Mouse (Mus musculus) liver, adult (tissue): ENCODE data around the gene Gm10959.

Experiments used
- GATA4 ChIP-seq: IDR thresholded peaks from 2 replicates; pipeline ENCODE4 v1.6.1; 2014; ENCODE audit warnings: mild to moderate bottlenecking, low read length; ENCODE audit not compliant: insufficient replicate concordance

Gm10959 gene

DNA sequence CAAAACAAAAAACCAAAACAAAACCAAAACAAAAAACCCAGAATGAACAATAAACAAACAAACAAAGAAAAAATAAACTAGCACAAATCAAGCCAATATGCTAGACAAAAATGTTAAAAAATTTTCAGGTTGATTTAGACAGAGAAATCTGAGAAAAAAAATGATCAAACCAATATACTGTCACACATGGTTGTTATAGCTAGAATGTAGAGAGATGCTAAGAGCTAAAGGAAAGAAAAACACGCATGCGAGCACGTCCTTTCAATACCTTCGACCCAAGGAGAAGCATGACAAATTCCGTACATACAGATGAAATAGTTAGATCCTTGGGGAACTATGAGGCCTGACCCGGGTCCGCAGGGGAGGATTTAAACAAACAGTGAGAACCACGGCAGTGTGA is at the start of gene Gm10959:
Gene Gm10959 (minus strand): TSS at position 101 of the 400 bp plus-strand sequence.
- no peak for TF ChIP-seq GATA4

GRCm38 (mm10) chr3:122968391-122968790 is 49.2 kb upstream of the Gm10959 start:
- TF ChIP-seq GATA4 = no peak

GRCm38 (mm10) chr3:122964301-122964700 is 45.1 kb upstream of the Gm10959 start:
- TF ChIP-seq GATA4 = no peak

DNA sequence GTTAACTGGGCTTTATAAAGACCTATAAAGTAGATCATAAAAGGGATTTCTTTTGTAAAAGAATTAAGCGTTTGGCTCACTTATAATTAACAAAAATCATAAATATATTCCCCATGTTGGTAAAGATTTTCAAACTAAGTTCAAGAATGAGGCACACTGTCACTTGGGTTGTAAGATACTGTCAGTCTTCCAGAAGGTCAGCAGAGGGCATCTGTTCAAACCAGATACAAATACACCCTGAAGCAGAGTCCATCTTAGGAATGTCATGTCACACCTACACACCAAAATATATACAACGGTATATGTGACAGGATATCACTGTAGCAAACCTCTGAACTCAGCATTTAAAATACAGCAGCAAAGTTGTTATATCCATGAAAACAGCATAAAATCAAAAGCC is 31.0 kb upstream of the Gm10959 start:
- TF ChIP-seq GATA4 = no peak

GRCm38 (mm10) chr3:122943387-122943890 is 24.3 kb upstream of the Gm10959 start:
- no peak for TF ChIP-seq GATA4

GRCm38 (mm10) chr3:122939215-122939614 is 20.1 kb upstream of the Gm10959 start:
- no peak for TF ChIP-seq GATA4

DNA sequence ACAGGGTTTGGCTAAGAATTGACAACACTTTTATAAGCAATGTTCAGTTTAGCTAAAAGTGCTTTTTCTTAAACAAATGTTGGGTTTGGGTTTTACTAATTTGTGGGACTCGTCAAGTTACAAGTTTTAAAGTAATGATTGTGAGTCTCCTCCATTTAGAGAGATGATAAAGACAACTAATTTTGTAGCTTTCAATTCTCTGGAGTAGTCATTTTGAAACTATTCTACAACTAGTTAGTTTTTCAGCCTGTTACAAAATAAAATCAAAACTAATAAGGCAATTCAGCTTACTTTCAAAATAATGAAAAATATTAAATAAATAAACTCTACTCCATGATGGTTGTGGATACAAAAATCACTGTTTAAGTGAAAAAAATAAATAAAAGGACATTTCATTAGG is 13.3 kb upstream of the Gm10959 start:
- no peak for TF ChIP-seq GATA4

GRCm38 (mm10) chr3:122929723-122930122 is 10.6 kb upstream of the Gm10959 start:
- TF ChIP-seq GATA4 = no peak

GRCm38 (mm10) chr3:122924009-122924914 is 5.1 kb upstream of the Gm10959 start, which contains the start of gene 1810037I17Rik:
1810037I17Rik (plus strand) TSS chr3:122924203.
- TF ChIP-seq GATA4 = no peak

GRCm38 (mm10) chr3:122923147-122923546 is 4.0 kb upstream of the Gm10959 start:
- TF ChIP-seq GATA4 = no peak

DNA sequence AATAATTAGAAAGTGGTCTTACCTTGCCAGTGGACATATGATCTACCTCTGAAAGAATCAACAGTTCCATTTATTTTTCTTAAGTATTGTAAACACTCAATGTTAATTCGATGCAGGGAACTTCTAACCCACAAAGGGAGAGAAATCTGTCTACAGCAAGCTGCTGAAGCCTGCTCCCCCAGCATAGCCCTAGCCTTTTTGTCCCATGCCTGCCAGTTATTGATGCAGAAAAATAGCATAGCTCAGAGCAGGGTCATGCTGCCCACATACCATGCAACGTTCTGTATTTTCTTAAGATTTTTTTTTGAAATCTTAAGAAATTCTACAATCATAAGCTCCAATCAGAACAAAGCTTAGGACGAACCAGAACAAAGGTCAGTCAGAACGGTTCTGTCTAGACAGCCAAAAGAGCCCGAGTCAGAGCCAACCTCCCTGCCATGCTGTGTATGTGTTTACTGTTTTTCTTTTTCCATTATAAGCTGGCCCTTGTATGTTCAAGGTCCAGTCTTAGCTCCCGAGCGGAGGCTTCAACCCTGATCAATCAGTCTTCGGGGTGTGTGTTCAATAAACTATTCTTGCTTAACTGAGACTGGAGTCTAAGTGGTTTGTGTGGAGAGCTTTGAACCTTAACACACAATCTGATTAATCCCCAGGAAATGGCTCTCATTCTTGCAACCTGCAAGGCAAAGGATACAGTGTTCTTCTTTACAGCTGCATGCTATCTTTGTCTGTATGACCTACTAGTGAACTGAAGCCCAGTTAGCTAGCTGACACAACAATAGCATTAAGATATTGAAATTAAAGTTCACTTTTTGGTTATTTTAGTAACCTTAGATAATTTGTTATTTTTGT is 2.7 kb upstream of the Gm10959 start:
- TF ChIP-seq GATA4 = no peak

- no peak for TF ChIP-seq GATA4
Measured at GRCm38 (mm10) chr3:122920572-122921435, 1.6 kb upstream of the Gm10959 start.

- no peak for TF ChIP-seq GATA4
Measured at GRCm38 (mm10) chr3:122918672-122919071, 488 bp downstream of the Gm10959 start.

DNA sequence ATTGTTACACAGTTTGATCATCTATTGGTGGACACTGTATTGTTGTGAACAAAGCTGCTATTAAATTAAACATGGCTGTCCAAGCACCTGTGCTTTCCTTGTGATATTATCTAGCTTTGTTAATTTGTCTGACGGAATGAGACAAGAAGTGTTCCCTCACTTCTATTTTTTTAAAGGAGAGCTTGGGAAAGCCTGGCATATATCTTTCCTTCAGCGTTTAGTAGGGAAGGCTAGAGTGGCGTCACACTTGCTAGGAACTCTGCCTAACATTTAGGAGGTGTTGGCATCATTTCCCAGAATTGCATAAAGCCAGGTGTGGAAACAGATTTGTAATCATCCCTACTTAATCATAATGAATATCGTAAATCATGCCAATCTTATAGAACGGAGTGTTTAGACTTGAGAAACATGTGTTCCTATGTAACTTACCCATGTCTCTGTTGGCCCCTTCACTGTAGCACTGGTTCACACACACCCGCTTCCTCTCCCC is 2.9 kb downstream of the Gm10959 start:
- no peak for TF ChIP-seq GATA4
